In genomic region chr6:106820566-106820965, GRCm38 (mm10) we compare ENCODE assay signal across 22 mouse cellular contexts. TPM values are rescaled to one million over a fixed set of nuclear protein-coding genes. Genes with fewer than 3 reads are reported as not detected.
DNase-seq lines count a peak whose midpoint lies in the region; ATAC-seq and TF ChIP-seq lines count a peak whose summit lies in the region.
"Had no signal": no experiment of that assay in that cellular context is flagged by ENCODE, and none has a peak within 500 bp of the region (broad histone marks: within the 10 kb centered on the region; RNA-seq: fewer than 3 reads in every experiment).

No protein-coding gene starts in this region.

- H3K9me3 ChIP-seq in liver, embryonic 11.5 days (ENCODE audit: control insufficient read depth, low read length): no peaks in the 10 kb centered on the region
- H3K9me3 ChIP-seq: forebrain, embryonic 10.5 days; G1E; heart, embryonic 15.5 days; hindbrain, embryonic 15.5 days had no signal

- H3K9ac ChIP-seq in liver, adult 2 months (ENCODE audit: low read depth, low read length): no peak overlapping the region
- no peak overlapping the region for H3K9ac ChIP-seq in liver, embryonic 11.5 days (ENCODE audit: low read depth, low read length)
- H3K9ac ChIP-seq: heart, embryonic 15.5 days; hindbrain, embryonic 15.5 days had no signal

- H3K4me2 ChIP-seq in liver, embryonic 11.5 days: no peak overlapping the region
- H3K4me2 ChIP-seq: heart, embryonic 11.5 days; heart, embryonic 15.5 days; hindbrain, embryonic 15.5 days had no signal

- H3K36me3 ChIP-seq in liver, adult 2 months (ENCODE audit: control insufficient read depth, insufficient read depth, low read length): no peaks in the 10 kb centered on the region
- H3K36me3 ChIP-seq in liver, embryonic 11.5 days (ENCODE audit: control insufficient read depth, insufficient read depth, low read length): no peaks in the 10 kb centered on the region
- H3K36me3 ChIP-seq: forebrain, embryonic 10.5 days; G1E; heart, embryonic 15.5 days; hindbrain, embryonic 15.5 days had no signal

- no peaks in the 10 kb centered on the region for H3K27me3 ChIP-seq in liver, adult 2 months (ENCODE audit: control insufficient read depth, insufficient read depth, low read length)
- no peaks in the 10 kb centered on the region for H3K27me3 ChIP-seq in liver, embryonic 11.5 days (replicated peaks; ENCODE audit: control insufficient read depth, insufficient read depth, low read length)
- H3K27me3 ChIP-seq: heart, embryonic 15.5 days; hindbrain, embryonic 15.5 days had no signal

- no peaks in the 10 kb centered on the region for H3K4me1 ChIP-seq in liver, adult 2 months (ENCODE audit: control insufficient read depth, insufficient read depth, low read length)
- no peaks in the 10 kb centered on the region for H3K4me1 ChIP-seq in liver, embryonic 11.5 days (replicated peaks; ENCODE audit: control insufficient read depth, insufficient read depth, low read length)
- H3K4me1 ChIP-seq: forebrain, embryonic 10.5 days; heart, embryonic 15.5 days had no signal

- no peak overlapping the region for H3K27ac ChIP-seq in liver, adult 2 months (replicated peaks; ENCODE audit: insufficient read depth, low read depth, low read length)
- H3K27ac ChIP-seq in liver, embryonic 11.5 days (ENCODE audit: low read depth, low read length): no peak overlapping the region
- H3K27ac ChIP-seq: forebrain, embryonic 10.5 days; heart, embryonic 15.5 days; hindbrain, embryonic 15.5 days had no signal

- H3K79me2 ChIP-seq in liver, adult 2 months (ENCODE audit: control insufficient read depth, insufficient read depth, low read length): no peaks in the 10 kb centered on the region

- no peak overlapping the region for H3K4me3 ChIP-seq in liver, adult 2 months (ENCODE audit: insufficient read depth, low read depth, low read length)
- H3K4me3 ChIP-seq in liver, embryonic 11.5 days (ENCODE audit: low read depth, low read length): no peak overlapping the region
- H3K4me3 ChIP-seq: erythroblast, embryonic 14.5 days; forebrain, embryonic 10.5 days; heart, embryonic 15.5 days; hindbrain, embryonic 15.5 days had no signal

- TF ChIP-seq CTCF in liver, adult 2 months (IDR thresholded peaks at IDR 0.05; ENCODE audit: low read depth, low read length): no peak

- ATAC-seq in liver, embryonic 11.5 days (replicated peaks; ENCODE audit: low FRiP score): no peak
- ATAC-seq: forebrain, embryonic 14.5 days; intestine, embryonic 16.5 days had no signal

- DNase-seq in heart, adult 18-20 months: peak; percentile 16 to 40
- no peak for DNase-seq in heart, adult 8-10 months (ENCODE audit: low spot score)
- peak; percentile 24 for DNase-seq in liver, adult 2 months (ENCODE audit: extremely low read depth, low read depth, low spot score)
- DNase-seq in liver, embryonic 11.5 days (ENCODE audit: low spot score): no peak
- DNase-seq in R1 (ENCODE audit: low read depth, low spot score): peak; percentile 84
- peak; percentile 26 for DNase-seq in brain, adult 2 months (ENCODE audit: low read depth, low spot score)
- no peak for DNase-seq in yolk sac, embryonic 10.5 days (ENCODE audit: low spot score)
- DNase-seq in spleen, postnatal 4 days (ENCODE audit: low spot score in 2 of 2): no peak
- DNase-seq: adrenal gland, adult 8-10 months; cerebellum, adult 18-20 months; cerebellum, adult 9-11 months; cerebellum, postnatal 36 days; gastrocnemius, postnatal 36 days; heart, adult 11 months had no signal

- no peak for TF ChIP-seq POLR2A in liver, adult 2 months (IDR thresholded peaks at IDR 0.05; ENCODE audit: extremely low read depth, insufficient read depth, low read length)

RNA-seq across cellular contexts. Expression of gene Crbn, which starts 20.7 kb away (rescaled TPM):
- 10 to 100 TPM; 45.3 to 61.8 TPM for total RNA-seq in heart, adult 18-20 months (2021)
- 10 to 100 TPM; 47.7 to 62.5 (median 52.1) TPM for total RNA-seq in heart, adult 8-10 months (2022)
- 40.1 and 49.2 TPM in 2 replicates for total RNA-seq in liver, adult 2 months (2014; rRNA removed)
- polyA plus RNA-seq in liver, adult 2 months (2012; rRNA removed): 8.6 and 9.8 TPM in 2 replicates
- 30.5 and 36.0 TPM in 2 replicates for polyA plus RNA-seq in liver, embryonic 11.5 days (2014; fragmentation: Nextera tagmentation; extraction: Ambion mirVana)

RNA-seq across cellular contexts. Expression of gene Trnt1, which starts 51.6 kb away (rescaled TPM):
- 10 to 100 TPM; 39.3 to 49.4 TPM for total RNA-seq in heart, adult 18-20 months (2021)
- total RNA-seq in heart, adult 8-10 months (2022): 10 to 100 TPM; 28.5 to 35.1 (median 33.0) TPM
- total RNA-seq in liver, adult 2 months (2014; rRNA removed): 18.5 and 19.8 TPM in 2 replicates
- 9.2 and 13.7 TPM in 2 replicates for polyA plus RNA-seq in liver, adult 2 months (2012; rRNA removed)
- polyA plus RNA-seq in liver, embryonic 11.5 days (2014; fragmentation: Nextera tagmentation; extraction: Ambion mirVana): 82.3 and 94.4 TPM in 2 replicates

Comparison
In these comparisons a context has a peak if more than half of its experiments do, and no peak if none do; other contexts are left out.
1. DNase-seq: peak in heart, adult 18-20 months (2 of 2), liver, adult 2 months (single experiment), R1 (single experiment) and brain, adult 2 months (single experiment); none in heart, adult 8-10 months (single experiment), liver, embryonic 11.5 days (single experiment), yolk sac, embryonic 10.5 days (single experiment) and spleen, postnatal 4 days (0 of 2).